Mouse (Mus musculus): ENCODE measurements around the gene Spon1. TPM values are rescaled to one million over a fixed set of nuclear protein-coding genes. Genes with fewer than 3 reads are reported as not detected.
A peak's percentile ranks its signal among the peaks of the same experiment; 100 is the strongest.

Gene Spon1
- total and polyA plus RNA-seq, 2 experiments from 2014 or later, result 35.7 to 39.5 TPM

GRCm38 (mm10) chr7:114065407-114066185 lies 299.8 kb downstream of the Spon1 start:
- H3K36me3 ChIP-seq (ENCODE audit: insufficient read depth, low read length), result no peaks in the 10 kb centered on the region
- H3K27me3 ChIP-seq (ENCODE audit: insufficient read depth, low read length), result no peaks in the 10 kb centered on the region
- no peak overlapping the region for H3K9ac ChIP-seq (replicated peaks; ENCODE audit: low read length, poor library complexity, severe bottlenecking)
- H3K4me1 ChIP-seq (ENCODE audit: insufficient read depth, low read length), result peaks cover 6% of the 10 kb centered on the region; the same call in 1 of the 2 replicates
- H3K9me3 ChIP-seq (ENCODE audit: low read length), result no peaks in the 10 kb centered on the region
- DNase-seq (ENCODE audit: low spot score) (no peak), ATAC-seq (ENCODE audit: low FRiP score) (no peak)
- H3K4me2 ChIP-seq (ENCODE audit: low read depth, low read length, poor library complexity, severe bottlenecking), result no peak overlapping the region
- no peak overlapping the region for H3K27ac ChIP-seq (ENCODE audit: low read depth, low read length)
- WGBS, result 32% methylated on average over 11 of the region's 11 CpGs
- no peak for TF ChIP-seq CTCF (IDR thresholded peaks at IDR 0.05)
- no peak overlapping the region for H3K4me3 ChIP-seq (ENCODE audit: low read depth, low read length)

GRCm38 (mm10) chr7:114066529-114067178 lies 300.9 kb downstream of the Spon1 start:
- peak overlapping the region; percentile 29; the same call in 1 of the 2 replicates for H3K9ac ChIP-seq (replicated peaks; ENCODE audit: low read length, poor library complexity, severe bottlenecking)
- H3K27ac ChIP-seq (ENCODE audit: low read depth, low read length), result no peak overlapping the region
- peak overlapping the region; percentile 22 for H3K4me3 ChIP-seq (ENCODE audit: low read depth, low read length)
- DNase-seq (ENCODE audit: low spot score) (peak; percentile 76), ATAC-seq (ENCODE audit: low FRiP score) (peak; percentile 69)
- H3K4me2 ChIP-seq (ENCODE audit: low read depth, low read length, poor library complexity, severe bottlenecking), result peak overlapping the region; percentile 53
- H3K27me3 ChIP-seq (ENCODE audit: insufficient read depth, low read length), result no peaks in the 10 kb centered on the region
- no peaks in the 10 kb centered on the region for H3K9me3 ChIP-seq (ENCODE audit: low read length)
- 8% methylated on average over 14 of the region's 14 CpGs for WGBS
- H3K36me3 ChIP-seq (ENCODE audit: insufficient read depth, low read length), result no peaks in the 10 kb centered on the region
- peaks cover 6% of the 10 kb centered on the region; the same call in 1 of the 2 replicates for H3K4me1 ChIP-seq (ENCODE audit: insufficient read depth, low read length)
- TF ChIP-seq CTCF (IDR thresholded peaks at IDR 0.05), result peak; percentile 97

GRCm38 (mm10) chr7:114068956-114069533 lies 303.2 kb downstream of the Spon1 start:
- no peak for TF ChIP-seq CTCF (IDR thresholded peaks at IDR 0.05)
- Histone ChIP-seq H3K9ac (replicated peaks; ENCODE audit: low read length, poor library complexity, severe bottlenecking) (no peak overlapping the region), H3K27ac (ENCODE audit: low read depth, low read length) (no peak overlapping the region), H3K4me2 (ENCODE audit: low read depth, low read length, poor library complexity, severe bottlenecking) (no peak overlapping the region), H3K4me3 (ENCODE audit: low read depth, low read length) (no peak overlapping the region), H3K36me3 (ENCODE audit: insufficient read depth, low read length) (no peaks in the 10 kb centered on the region), H3K9me3 (ENCODE audit: low read length) (no peaks in the 10 kb centered on the region), H3K27me3 (ENCODE audit: insufficient read depth, low read length) (no peaks in the 10 kb centered on the region), H3K4me1 (ENCODE audit: insufficient read depth, low read length) (peaks cover 6% of the 10 kb centered on the region; the same call in 1 of the 2 replicates)
- DNase-seq (ENCODE audit: low spot score) (no peak), ATAC-seq (ENCODE audit: low FRiP score) (no peak)
- 81% methylated on average over 11 of the region's 11 CpGs for WGBS

GRCm38 (mm10) chr7:114069726-114070457 lies 304.1 kb downstream of the Spon1 start:
- WGBS, result 84% methylated on average over 11 of the region's 11 CpGs
- H3K27ac ChIP-seq (ENCODE audit: low read depth, low read length), result no peak overlapping the region
- ATAC-seq (ENCODE audit: low FRiP score), result no peak
- no peak for TF ChIP-seq CTCF (IDR thresholded peaks at IDR 0.05)
- DNase-seq (ENCODE audit: low spot score), result no peak
- no peak overlapping the region for H3K4me2 ChIP-seq (ENCODE audit: low read depth, low read length, poor library complexity, severe bottlenecking)
- H3K9ac ChIP-seq (replicated peaks; ENCODE audit: low read length, poor library complexity, severe bottlenecking), result no peak overlapping the region
- H3K4me3 ChIP-seq (ENCODE audit: low read depth, low read length), result no peak overlapping the region
- no peaks in the 10 kb centered on the region for H3K27me3 ChIP-seq (ENCODE audit: insufficient read depth, low read length)
- H3K36me3 ChIP-seq (ENCODE audit: insufficient read depth, low read length), result no peaks in the 10 kb centered on the region
- no peaks in the 10 kb centered on the region for H3K9me3 ChIP-seq (ENCODE audit: low read length)
- H3K4me1 ChIP-seq (ENCODE audit: insufficient read depth, low read length), result peaks cover 6% of the 10 kb centered on the region; the same call in 1 of the 2 replicates

GRCm38 (mm10) chr7:114070458-114070840 lies 304.7 kb downstream of the Spon1 start:
- TF ChIP-seq CTCF (IDR thresholded peaks at IDR 0.05), result no peak
- Histone ChIP-seq H3K4me1 (ENCODE audit: insufficient read depth, low read length) (peaks cover 6% of the 10 kb centered on the region; the same call in 1 of the 2 replicates), H3K9ac (replicated peaks; ENCODE audit: low read length, poor library complexity, severe bottlenecking) (no peak overlapping the region), H3K9me3 (ENCODE audit: low read length) (no peaks in the 10 kb centered on the region), H3K27ac (ENCODE audit: low read depth, low read length) (no peak overlapping the region), H3K4me2 (ENCODE audit: low read depth, low read length, poor library complexity, severe bottlenecking) (no peak overlapping the region), H3K36me3 (ENCODE audit: insufficient read depth, low read length) (no peaks in the 10 kb centered on the region), H3K4me3 (ENCODE audit: low read depth, low read length) (no peak overlapping the region), H3K27me3 (ENCODE audit: insufficient read depth, low read length) (no peaks in the 10 kb centered on the region)
- 88% methylated on average over 3 of the region's 3 CpGs for WGBS
- DNase-seq (ENCODE audit: low spot score) (no peak), ATAC-seq (ENCODE audit: low FRiP score) (no peak)

Data from midbrain, postnatal 0 days (tissue).